Mouse (Mus musculus): ENCODE results near the gene Slc17a9. TPM values are rescaled to one million over a fixed set of nuclear protein-coding genes. Genes with fewer than 3 reads are reported as not detected.

The Slc17a9 gene
- total RNA-seq, 2 experiments from 2014 or later: 0.44 to 0.50 TPM

Other genes starting within 250 kb of the Slc17a9 start
- 10 to 100 TPM; 52.1 to 54.5 TPM for gene Ntsr1, start 225.3 kb upstream of the Slc17a9 start, total RNA-seq (2021)
- gene Mrgbp, start 144.0 kb upstream of the Slc17a9 start, total RNA-seq (2021): 10 to 100 TPM; 25.9 to 28.9 TPM
- 10 to 100 TPM; 76.3 to 79.2 TPM for gene Ogfr, start 136.0 kb upstream of the Slc17a9 start, total RNA-seq (2021)
- 10 to 100 TPM; 22.5 to 22.6 TPM for gene Col9a3, start 127.5 kb upstream of the Slc17a9 start, total RNA-seq (2021)
- gene Tcfl5, start 82.6 kb upstream of the Slc17a9 start, total RNA-seq (2021): 1 to 10 TPM; 2.7 to 3.7 TPM
- gene Dido1, start 15.3 kb upstream of the Slc17a9 start, total RNA-seq (2021): 10 to 100 TPM; 60.8 to 61.4 TPM
- 10 to 100 TPM; 66.3 to 67.5 TPM for gene Gid8, start 15.1 kb upstream of the Slc17a9 start, total RNA-seq (2021)
- gene Bhlhe23, start 51.6 kb downstream of the Slc17a9 start, total RNA-seq (2021): not detected
- 10 to 100 TPM; 54.8 to 66.4 TPM for gene Ythdf1, start 195.7 kb downstream of the Slc17a9 start, total RNA-seq (2021)
- gene Birc7, start 203.8 kb downstream of the Slc17a9 start, total RNA-seq (2021): not detected
- gene Nkain4, start 229.4 kb downstream of the Slc17a9 start, total RNA-seq (2021): 10 to 100 TPM; 31.0 to 33.5 TPM
- 100 to 1,000 TPM; 103 to 119 TPM for gene Arfgap1, start 242.0 kb downstream of the Slc17a9 start, total RNA-seq (2021)

Data from left cerebral cortex, postnatal 4 days (tissue).